In the genomic region with DNA sequence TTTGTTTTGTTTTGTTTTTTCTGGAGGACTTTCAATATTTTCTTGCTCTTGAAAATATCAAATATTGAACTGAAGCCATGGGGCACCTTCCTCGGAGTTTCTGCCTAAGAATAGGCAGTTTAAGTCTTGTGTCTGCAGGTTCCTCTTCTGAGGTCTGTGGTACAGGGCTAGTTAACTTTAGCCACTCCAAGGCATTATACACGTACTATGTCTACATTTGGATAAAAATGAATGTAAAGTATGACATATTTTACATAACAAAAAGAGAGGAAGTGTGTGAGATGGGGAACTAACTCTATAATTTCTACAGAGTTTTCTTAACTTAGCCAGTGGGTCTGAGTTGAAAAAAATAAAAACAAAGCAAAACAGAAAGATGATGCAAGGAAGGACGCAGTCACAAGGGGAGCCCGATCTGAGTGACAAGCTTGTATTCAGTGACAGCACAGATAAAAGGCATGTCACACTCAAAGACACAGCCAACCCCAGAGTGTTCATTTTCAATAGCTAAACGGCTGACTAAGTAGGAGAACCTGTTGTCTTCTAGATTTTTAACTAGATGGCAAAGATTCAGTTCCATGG, we compare ENCODE assay signal across 8 mouse cellular contexts.
DNase-seq lines count a peak whose midpoint lies in the region; ATAC-seq and TF ChIP-seq lines count a peak whose summit lies in the region.

No protein-coding gene starts in this region.

- DNase-seq in heart, adult 2 months, result no peak
- DNase-seq in midbrain, postnatal 0 days (ENCODE audit: low spot score), result no peak
- DNase-seq in ovary, postnatal 10 days (ENCODE audit: low spot score), result no peak
- no peak for DNase-seq in thymus, postnatal 36 days
- no peak for DNase-seq in frontal cortex, postnatal 36 days (ENCODE audit: low spot score in 2 of 2)

- no peak for TF ChIP-seq POLR2A in heart, adult 2 months (IDR thresholded peaks at IDR 0.05; ENCODE audit: insufficient read depth, low read depth, low read length)
- no peak for TF ChIP-seq POLR2A in bone marrow macrophage, adult 2 months (IDR thresholded peaks at IDR 0.05; ENCODE audit: borderline replicate concordance, low read depth, low read length)

- no peaks in the 10 kb centered on the region for H3K27me3 ChIP-seq in heart, embryonic 12.5 days (replicated peaks)
- H3K27me3 ChIP-seq in heart, adult 2 months (ENCODE audit: control insufficient read depth, insufficient read depth, low read length), result no peaks in the 10 kb centered on the region
- H3K27me3 ChIP-seq in intestine, embryonic 16.5 days (replicated peaks; ENCODE audit: control insufficient read depth, insufficient read depth, low read length), result no peaks in the 10 kb centered on the region
- no peaks in the 10 kb centered on the region for H3K27me3 ChIP-seq in midbrain, postnatal 0 days (ENCODE audit: insufficient read depth, low read length)

- no peak for ATAC-seq in heart, embryonic 12.5 days (ENCODE audit: insufficient number of reproducible peaks, low FRiP score)
- no peak for ATAC-seq in intestine, embryonic 16.5 days
- no peak for ATAC-seq in midbrain, postnatal 0 days (ENCODE audit: low FRiP score)

- intact Hi-C loops in heart, adult 2 months (cut with DNase I), result no loop called here

- WGBS in heart, embryonic 12.5 days, result 28% methylated on average over 5 of the region's 5 CpGs
- 32% methylated on average over 5 of the region's 5 CpGs for WGBS in heart, adult 2 months
- WGBS in intestine, embryonic 16.5 days, result 41% methylated on average over 5 of the region's 5 CpGs
- WGBS in midbrain, postnatal 0 days, result 19% methylated on average over 5 of the region's 5 CpGs

- H3K36me3 ChIP-seq in heart, embryonic 12.5 days, result no peaks in the 10 kb centered on the region
- H3K36me3 ChIP-seq in heart, adult 2 months (ENCODE audit: control insufficient read depth, insufficient read depth, low read length), result no peaks in the 10 kb centered on the region
- no peaks in the 10 kb centered on the region for H3K36me3 ChIP-seq in intestine, embryonic 16.5 days (ENCODE audit: control insufficient read depth, insufficient read depth, low read length)
- H3K36me3 ChIP-seq in midbrain, postnatal 0 days (ENCODE audit: insufficient read depth, low read length), result no peaks in the 10 kb centered on the region

- H3K27ac ChIP-seq in heart, embryonic 12.5 days (ENCODE audit: poor library complexity, severe bottlenecking), result peak overlapping the region; percentile 33; the same call in 1 of the 2 replicates
- no peak overlapping the region for H3K27ac ChIP-seq in heart, adult 2 months
- peak overlapping the region; percentile 65 for H3K27ac ChIP-seq in bone marrow macrophage, adult 2 months (ENCODE audit: insufficient read depth, low read depth, low read length)
- no peak overlapping the region for H3K27ac ChIP-seq in intestine, embryonic 16.5 days (ENCODE audit: low read length)
- H3K27ac ChIP-seq in midbrain, postnatal 0 days (ENCODE audit: low read depth, low read length), result no peak overlapping the region

- H3K4me1 ChIP-seq in heart, embryonic 12.5 days (replicated peaks), result peaks cover 2% of the 10 kb centered on the region; the same call in 1 of the 2 replicates
- H3K4me1 ChIP-seq in heart, adult 2 months (ENCODE audit: control insufficient read depth, insufficient read depth, low read length), result no peaks in the 10 kb centered on the region; the same call in 1 of the 2 replicates
- H3K4me1 ChIP-seq in bone marrow macrophage, adult 2 months (ENCODE audit: control insufficient read depth, insufficient read depth, low read length), result peaks cover 17% of the 10 kb centered on the region
- 0 out of 2 replicates have a peak, but pooled peaks cover 3% of the 10 kb centered on the region for H3K4me1 ChIP-seq in intestine, embryonic 16.5 days (ENCODE audit: control insufficient read depth, insufficient read depth, low read length)
- peaks cover 6% of the 10 kb centered on the region; the same call in 1 of the 2 replicates for H3K4me1 ChIP-seq in midbrain, postnatal 0 days (ENCODE audit: insufficient read depth, low read length)

- H3K79me2 ChIP-seq in heart, adult 2 months (replicated peaks; ENCODE audit: control insufficient read depth, insufficient read depth, low read length), result no peaks in the 10 kb centered on the region

- H3K4me2 ChIP-seq in heart, embryonic 12.5 days, result peak overlapping the region; percentile 70
- peak overlapping the region; percentile 38 for H3K4me2 ChIP-seq in intestine, embryonic 16.5 days (ENCODE audit: low read depth, low read length)
- H3K4me2 ChIP-seq in midbrain, postnatal 0 days (ENCODE audit: low read depth, low read length, poor library complexity, severe bottlenecking), result peak overlapping the region; percentile 22; the same call in 1 of the 2 replicates

- H3K9me3 ChIP-seq in heart, embryonic 12.5 days (replicated peaks), result no peaks in the 10 kb centered on the region
- no peaks in the 10 kb centered on the region for H3K9me3 ChIP-seq in intestine, embryonic 16.5 days (ENCODE audit: control insufficient read depth, low read length)
- no peaks in the 10 kb centered on the region for H3K9me3 ChIP-seq in midbrain, postnatal 0 days (ENCODE audit: low read length)

- no peak for TF ChIP-seq CTCF in heart, adult 2 months (IDR thresholded peaks at IDR 0.05)
- no peak for TF ChIP-seq CTCF in bone marrow macrophage, adult 2 months (IDR thresholded peaks at IDR 0.05; ENCODE audit: low read depth, low read length)
- TF ChIP-seq CTCF in midbrain, postnatal 0 days (IDR thresholded peaks at IDR 0.05), result no peak

- H3K9ac ChIP-seq in heart, embryonic 12.5 days, result no peak overlapping the region
- no peak overlapping the region for H3K9ac ChIP-seq in heart, adult 2 months (ENCODE audit: low read depth, low read length)
- no peak overlapping the region for H3K9ac ChIP-seq in intestine, embryonic 16.5 days (ENCODE audit: low read depth, low read length)
- no peak overlapping the region for H3K9ac ChIP-seq in midbrain, postnatal 0 days (replicated peaks; ENCODE audit: low read length, poor library complexity, severe bottlenecking)

- peak overlapping the region; percentile 57; the same call in 1 of the 2 replicates for H3K4me3 ChIP-seq in heart, embryonic 12.5 days
- H3K4me3 ChIP-seq in heart, adult 2 months, result no peak overlapping the region
- H3K4me3 ChIP-seq in bone marrow macrophage, adult 2 months (ENCODE audit: insufficient read depth, low read length), result peak overlapping the region; percentile 46
- H3K4me3 ChIP-seq in intestine, embryonic 16.5 days (ENCODE audit: low read length), result peak overlapping the region; percentile 27; the same call in 1 of the 2 replicates
- H3K4me3 ChIP-seq in midbrain, postnatal 0 days (ENCODE audit: low read depth, low read length), result peak overlapping the region; percentile 55; the same call in 1 of the 2 replicates

- TF ChIP-seq EP300 in heart, adult 2 months (IDR thresholded peaks at IDR 0.05; ENCODE audit: insufficient read depth, low read depth, low read length), result no peak

Comparison
In these comparisons a context has a peak if more than half of its experiments do, and no peak if none do; other contexts are left out.
1. H3K27ac ChIP-seq: peak in heart, embryonic 12.5 days (single experiment) and bone marrow macrophage, adult 2 months (single experiment); none in heart, adult 2 months (single experiment), intestine, embryonic 16.5 days (single experiment) and midbrain, postnatal 0 days (single experiment).
2. Peak in every context shown above with its lines, with median percentiles within 50 percentile points of each other: H3K4me2 ChIP-seq.